Mouse (Mus musculus) CD4-positive, CD25-positive, alpha-beta regulatory T cell (primary cell): Measurements from ENCODE around the gene Ajuba. TPM values are rescaled to one million over a fixed set of nuclear protein-coding genes. Genes with fewer than 3 reads are reported as not detected.

Experiments used
- polyA plus RNA-seq: library from polyadenylated mRNA; unstranded; fragments of 100-300 nt; shearing (Covaris generic); gene quantifications from one replicate; pipeline ENCODE4 v1.2.1, GENCODE M21; 2017

Gene Ajuba
- 0.53 TPM for polyA plus RNA-seq

GRCm38 (mm10) chr14:54577089-54577982 is at the start of gene Ajuba:
Ajuba (minus strand) TSS chr14:54577558.

GRCm38 (mm10) chr14:54621133-54621532 is 43.8 kb upstream of the Ajuba start, which contains the start of gene Psmb11:
Psmb11 (plus strand) TSS chr14:54621433.

DNA sequence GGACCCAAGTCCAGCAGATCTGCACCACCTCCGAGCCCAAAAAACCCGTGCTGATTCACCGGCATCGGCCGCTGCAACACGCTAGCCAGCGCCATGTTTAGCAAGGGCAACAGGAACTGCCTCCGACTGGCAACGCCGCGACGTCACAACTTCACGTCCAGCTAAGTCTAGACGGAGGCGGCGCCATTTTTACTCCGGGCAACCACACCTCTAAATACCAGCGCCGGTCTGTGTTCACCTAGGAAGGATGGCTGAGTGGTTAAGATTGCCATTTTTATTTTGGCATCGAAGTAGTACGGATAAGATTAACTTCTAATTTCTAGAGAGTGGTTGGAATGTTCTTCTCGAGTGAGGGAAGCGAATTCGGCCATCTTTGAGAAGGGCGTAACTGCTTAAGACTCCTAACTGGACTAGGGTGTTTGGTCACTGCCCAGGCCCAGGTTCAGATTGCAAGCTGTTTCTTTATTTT is 40.6 kb upstream of the Ajuba start, which contains the start of gene Psmb5:
Psmb5 (minus strand) TSS at position 126 of the 469 bp plus-strand sequence.

GRCm38 (mm10) chr14:54605752-54606321 is 28.5 kb upstream of the Ajuba start, which contains the start of gene 4931414P19Rik:
4931414P19Rik (minus strand) TSS chr14:54605993.

DNA sequence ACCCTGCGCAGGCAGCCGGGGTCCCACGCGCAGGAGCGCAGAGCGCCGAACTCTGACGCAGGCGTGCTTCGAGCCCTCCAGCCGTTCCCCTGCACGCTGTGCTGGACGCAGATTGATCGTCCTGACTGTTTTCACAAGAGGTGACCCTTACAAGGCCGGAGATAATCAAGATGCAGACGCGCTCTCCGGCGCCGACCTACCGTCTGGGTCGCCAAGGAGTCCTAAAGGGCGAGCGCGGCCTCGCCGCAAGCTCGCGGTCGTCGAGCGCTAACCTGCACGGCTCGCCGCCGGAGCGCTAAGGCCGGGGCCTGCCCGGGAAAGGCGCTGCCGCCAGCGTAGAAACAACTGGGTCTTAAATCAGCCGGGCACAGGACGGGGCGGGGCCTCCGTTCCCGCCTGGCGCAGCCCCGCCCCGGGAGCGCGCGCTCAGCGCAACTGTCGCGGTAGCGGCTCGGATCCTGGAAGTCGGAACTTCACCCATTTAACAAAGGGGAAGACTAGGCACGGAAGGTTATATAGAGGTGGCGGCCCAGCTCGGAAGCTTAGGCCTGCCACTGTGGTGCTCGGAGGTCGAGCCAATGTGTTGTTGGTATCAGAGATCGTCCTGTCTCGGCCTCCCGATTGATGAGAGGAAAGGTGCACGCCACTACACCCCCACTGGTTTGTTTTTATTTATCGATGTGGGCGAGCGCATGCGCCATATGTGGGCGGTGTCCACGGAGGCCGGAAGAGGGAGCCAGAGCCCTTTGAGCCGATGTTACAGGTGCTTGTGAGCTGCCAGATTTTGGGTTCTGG is 23.2 kb downstream of the Ajuba start, which contains the start of gene Haus4:
Haus4 (minus strand) TSS at position 642 of the 795 bp plus-strand sequence.

Other genes starting within 250 kb of the Ajuba start
- gene Oxa1l, start 216.7 kb downstream of the Ajuba start, polyA plus RNA-seq: 58.9 TPM
- 1.6 TPM for gene Slc7a7, start 159.8 kb downstream of the Ajuba start, polyA plus RNA-seq
- 215 TPM for gene Mrpl52, start 150.6 kb downstream of the Ajuba start, polyA plus RNA-seq
- gene Mmp14, start 145.9 kb downstream of the Ajuba start, polyA plus RNA-seq: 6.9 TPM
- gene Lrp10, start 113.4 kb downstream of the Ajuba start, polyA plus RNA-seq: 391 TPM
- gene Rem2, start 101.5 kb downstream of the Ajuba start, polyA plus RNA-seq: 0.71 TPM
- 44.9 TPM for gene Prmt5, start 60.0 kb downstream of the Ajuba start, polyA plus RNA-seq
- 31.7 TPM for gene Haus4, start 22.9 kb downstream of the Ajuba start, polyA plus RNA-seq
- gene 4931414P19Rik, start 28.4 kb upstream of the Ajuba start, polyA plus RNA-seq: 2.4 TPM
- 216 TPM for gene Psmb5, start 40.5 kb upstream of the Ajuba start, polyA plus RNA-seq
- not detected for gene Psmb11, start 43.9 kb upstream of the Ajuba start, polyA plus RNA-seq
- gene Gm17606, start 63.4 kb upstream of the Ajuba start, polyA plus RNA-seq: not detected
- gene Cdh24, start 63.8 kb upstream of the Ajuba start, polyA plus RNA-seq: 1.9 TPM
- 79.9 TPM for gene 1700123O20Rik, start 108.7 kb upstream of the Ajuba start, polyA plus RNA-seq
- 108 TPM for gene Acin1, start 109.4 kb upstream of the Ajuba start, polyA plus RNA-seq
- not detected for gene Gm29776, start 121.3 kb upstream of the Ajuba start, polyA plus RNA-seq
- gene Cebpe, start 134.6 kb upstream of the Ajuba start, polyA plus RNA-seq: not detected
- gene Slc7a8, start 204.4 kb upstream of the Ajuba start, polyA plus RNA-seq: 0.34 TPM
- gene Rnf212b, start 236.6 kb upstream of the Ajuba start, polyA plus RNA-seq: not detected